Mouse (Mus musculus) E14TG2a.4 (cell line): ENCODE data around the gene Slc38a3.

Source experiments
- CTCF ChIP-seq: conservative IDR thresholded peaks from 2 replicates; pipeline ENCODE4 v1.5.1; 2014; ENCODE audit warnings: low read length
- NANOG ChIP-seq: IDR thresholded peaks from 2 replicates; pipeline ENCODE4 v1.6.1; 2014; ENCODE audit warnings: borderline replicate concordance, low read length, mixed read lengths
- POU5F1 ChIP-seq: IDR thresholded peaks from 2 replicates; pipeline ENCODE4 v1.6.1; 2014; ENCODE audit warnings: low read length, borderline replicate concordance

GRCm38 (mm10) chr9:107706781-107707211 is 37.5 kb upstream of the Slc38a3 start:
- no peak for TF ChIP-seq CTCF
- no peak for TF ChIP-seq NANOG
- TF ChIP-seq POU5F1 = no peak
